Mouse (Mus musculus): ENCODE measurements around the gene Parvg. TPM values are rescaled to one million over a fixed set of nuclear protein-coding genes. Genes with fewer than 3 reads are reported as not detected.
"Not testable (repeated sequence)": the region's sequence is repeated elsewhere in the genome, so short reads cannot be mapped to it uniquely, and the experiment has no call there.

Gene Parvg
- 1 to 10 TPM in 1 of 2 experiments, under 1 TPM in 1; 0.33 to 1.3 TPM for total RNA-seq (2021)
- long read RNA-seq, experiment 1, result 0 reads
- long read RNA-seq, experiment 2, result 0 reads

- no peak for DNase-seq
These were observed at the start of gene Parvg for GRCm38 (mm10) chr15:84323966-84324869. TSS of gene Parvg (plus strand) at chr15:84324026.

GRCm38 (mm10) chr15:84276066-84276465, 47.8 kb upstream of the Parvg start:
- no peak for DNase-seq

- no peak for DNase-seq
These were observed 45.7 kb upstream of the Parvg start for GRCm38 (mm10) chr15:84278091-84278490.

- DNase-seq, result no peak
These were observed 45.2 kb upstream of the Parvg start for GRCm38 (mm10) chr15:84278656-84279055.

- DNase-seq, result no peak
These were observed 43.5 kb upstream of the Parvg start for GRCm38 (mm10) chr15:84280309-84280708.

GRCm38 (mm10) chr15:84280712-84281347, 43.0 kb upstream of the Parvg start:
- no peak for DNase-seq

GRCm38 (mm10) chr15:84282206-84283085, 41.4 kb upstream of the Parvg start:
- DNase-seq, result no peak

GRCm38 (mm10) chr15:84284059-84284458, 39.8 kb upstream of the Parvg start:
- no peak for DNase-seq

- DNase-seq, result no peak
These were observed 38.4 kb upstream of the Parvg start for GRCm38 (mm10) chr15:84285453-84285852.

- DNase-seq, result not testable (repeated sequence)
These were observed 34.9 kb upstream of the Parvg start for GRCm38 (mm10) chr15:84288953-84289352.

GRCm38 (mm10) chr15:84291097-84291496, 32.7 kb upstream of the Parvg start:
- DNase-seq, result no peak

GRCm38 (mm10) chr15:84293590-84293989, 30.2 kb upstream of the Parvg start:
- DNase-seq, result no peak

GRCm38 (mm10) chr15:84294391-84294790, 29.4 kb upstream of the Parvg start:
- no peak for DNase-seq

- no peak for DNase-seq
These were observed 28.6 kb upstream of the Parvg start for GRCm38 (mm10) chr15:84295225-84295624.

- no peak for DNase-seq
These were observed 26.4 kb upstream of the Parvg start for GRCm38 (mm10) chr15:84297454-84297853.

GRCm38 (mm10) chr15:84298804-84299370, 24.9 kb upstream of the Parvg start:
- no peak for DNase-seq

- no peak for DNase-seq
These were observed 24.0 kb upstream of the Parvg start for GRCm38 (mm10) chr15:84299662-84300333.

- DNase-seq, result no peak
These were observed 23.2 kb upstream of the Parvg start for GRCm38 (mm10) chr15:84300591-84300990.

- no peak for DNase-seq
These were observed 22.8 kb upstream of the Parvg start for GRCm38 (mm10) chr15:84301026-84301425.

GRCm38 (mm10) chr15:84301641-84302420, 22.0 kb upstream of the Parvg start:
- DNase-seq, result no peak

GRCm38 (mm10) chr15:84303264-84303663, 20.6 kb upstream of the Parvg start:
- DNase-seq, result no peak

All from gastrocnemius, postnatal 25 days (tissue).